Mouse (Mus musculus): ENCODE measurements around the gene Slc1a3. TPM values are rescaled to one million over a fixed set of nuclear protein-coding genes. Genes with fewer than 3 reads are reported as not detected.

The Slc1a3 gene
- total and polyA plus RNA-seq, 3 experiments = 0.16 TPM; not detected in 2

DNA sequence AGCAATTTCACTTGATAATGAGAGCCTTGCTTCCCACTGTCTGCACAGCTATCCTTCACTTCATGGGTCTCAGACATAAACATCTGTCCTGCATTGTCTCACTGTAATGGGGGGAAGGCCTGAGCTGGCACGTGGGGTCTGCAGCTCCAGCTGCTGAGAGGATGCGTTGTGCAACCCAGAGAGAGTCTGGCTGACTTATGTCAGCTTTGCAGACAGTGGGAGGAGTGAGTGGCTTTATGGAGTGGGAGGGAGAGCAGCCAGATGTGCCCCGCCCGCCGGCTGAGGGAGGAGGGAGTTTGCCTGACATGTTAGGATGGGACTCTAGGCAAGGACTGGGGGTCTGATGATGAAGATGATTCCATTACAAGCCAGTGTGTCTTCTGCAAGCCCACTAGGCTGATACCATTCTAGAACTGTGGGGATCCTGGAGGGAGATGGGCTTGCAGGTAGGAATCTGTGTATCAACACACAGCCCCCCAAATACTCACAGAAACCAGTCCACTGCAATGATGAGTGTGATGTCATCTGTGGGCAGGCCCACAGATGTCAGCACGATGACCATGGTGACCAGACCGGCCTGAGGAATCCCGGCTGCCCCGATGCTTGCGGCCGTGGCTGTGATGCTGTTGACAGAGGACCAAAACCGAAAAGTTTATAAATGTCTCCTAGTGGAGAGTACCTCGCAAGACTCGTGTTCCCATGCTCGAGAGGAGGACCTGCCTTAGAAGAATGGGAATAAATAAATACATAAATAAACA, 71.8 kb downstream of the Slc1a3 start:
- Histone ChIP-seq H3K27me3 (ENCODE audit: insufficient read depth, low read length) (peaks cover 12% of the 10 kb centered on the region), H3K9me3 (replicated peaks) (no peaks in the 10 kb centered on the region), H3K4me1 (ENCODE audit: insufficient read depth, low read depth, low read length) (no peaks in the 10 kb centered on the region), H3K4me3 (ENCODE audit: low read depth, low read length) (no peak overlapping the region), H3K36me3 (replicated peaks) (no peaks in the 10 kb centered on the region)
- TF ChIP-seq POLR2AphosphoS5 (IDR thresholded peaks at IDR 0.05; ENCODE audit: insufficient replicate concordance, low read depth, low read length) = no peak
- no peak for TF ChIP-seq GATA2 (IDR thresholded peaks at IDR 0.05; ENCODE audit: borderline replicate concordance, low read depth, low read length)
- TF ChIP-seq CTCF (IDR thresholded peaks at IDR 0.05; ENCODE audit: low read depth, low read length) = no peak
- no peak for TF ChIP-seq TAL1 (conservative IDR thresholded peaks at IDR 0.05; ENCODE audit: low read depth, low read length)
- TF ChIP-seq GATA1 (IDR thresholded peaks at IDR 0.05; ENCODE audit: borderline replicate concordance, low read length) = no peak
- ATAC-seq (ENCODE audit: extremely low read depth, insufficient number of reproducible peaks, low FRiP score, poor library complexity, severe bottlenecking) = no peak
- no peak for DNase-seq (ENCODE audit: low spot score)

DNA sequence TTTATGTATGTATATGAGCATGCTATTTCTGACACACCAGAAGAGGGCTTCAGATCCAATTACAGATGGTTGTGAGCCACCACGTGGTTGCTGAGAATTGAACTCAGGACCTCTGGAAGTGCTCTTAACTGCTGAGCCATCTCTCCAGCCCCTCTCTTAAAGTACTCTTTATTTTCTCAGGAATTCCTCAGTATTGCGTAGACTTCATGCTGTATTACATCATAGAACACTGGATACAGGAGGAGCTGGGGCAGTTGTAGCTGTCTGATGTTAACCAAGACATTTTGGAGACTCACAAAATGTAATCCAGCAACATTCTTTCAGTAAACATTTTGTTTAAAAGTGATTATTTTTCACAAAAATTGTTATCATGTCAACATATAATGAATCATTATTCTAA, 73.3 kb downstream of the Slc1a3 start:
- no peaks in the 10 kb centered on the region for H3K9me3 ChIP-seq (replicated peaks)
- DNase-seq (ENCODE audit: low spot score) = no peak
- ATAC-seq (ENCODE audit: extremely low read depth, insufficient number of reproducible peaks, low FRiP score, poor library complexity, severe bottlenecking) = no peak
- no peaks in the 10 kb centered on the region for H3K4me1 ChIP-seq (ENCODE audit: insufficient read depth, low read depth, low read length)
- H3K36me3 ChIP-seq (replicated peaks) = no peaks in the 10 kb centered on the region
- H3K27me3 ChIP-seq (ENCODE audit: insufficient read depth, low read length) = peaks cover 13% of the 10 kb centered on the region
- TF ChIP-seq GATA2 (IDR thresholded peaks at IDR 0.05; ENCODE audit: borderline replicate concordance, low read depth, low read length) (no peak), CTCF (IDR thresholded peaks at IDR 0.05; ENCODE audit: low read depth, low read length) (no peak), TAL1 (conservative IDR thresholded peaks at IDR 0.05; ENCODE audit: low read depth, low read length) (no peak), POLR2AphosphoS5 (IDR thresholded peaks at IDR 0.05; ENCODE audit: insufficient replicate concordance, low read depth, low read length) (no peak), GATA1 (IDR thresholded peaks at IDR 0.05; ENCODE audit: borderline replicate concordance, low read length) (no peak)
- H3K4me3 ChIP-seq (ENCODE audit: low read depth, low read length) = no peak overlapping the region

DNA sequence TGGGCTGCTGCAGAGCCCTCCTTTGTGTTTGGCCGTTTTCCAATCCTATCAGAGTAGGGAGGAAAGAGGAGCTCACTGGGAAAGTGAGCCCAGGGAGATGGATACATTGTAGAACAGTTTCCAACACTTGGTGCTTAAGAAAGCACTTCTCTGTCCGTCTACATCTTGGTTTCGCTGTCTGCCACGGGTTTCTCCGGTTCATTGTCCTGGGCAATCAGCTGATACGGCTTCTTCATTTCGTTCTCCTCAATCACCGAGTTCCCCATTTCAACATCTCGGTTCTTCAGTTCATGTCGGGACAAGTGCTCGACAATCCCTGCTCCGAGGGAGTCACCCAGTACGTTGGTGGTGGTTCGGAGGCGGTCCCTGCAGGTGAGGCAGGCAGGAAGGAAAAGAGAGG, 74.6 kb downstream of the Slc1a3 start:
- Histone ChIP-seq H3K4me3 (ENCODE audit: low read depth, low read length) (no peak overlapping the region), H3K27me3 (ENCODE audit: insufficient read depth, low read length) (peaks cover 11% of the 10 kb centered on the region), H3K9me3 (replicated peaks) (no peaks in the 10 kb centered on the region), H3K4me1 (ENCODE audit: insufficient read depth, low read depth, low read length) (no peaks in the 10 kb centered on the region), H3K36me3 (replicated peaks) (no peaks in the 10 kb centered on the region)
- no peak for TF ChIP-seq GATA2 (IDR thresholded peaks at IDR 0.05; ENCODE audit: borderline replicate concordance, low read depth, low read length)
- TF ChIP-seq TAL1 (conservative IDR thresholded peaks at IDR 0.05; ENCODE audit: low read depth, low read length) = no peak
- no peak for TF ChIP-seq CTCF (IDR thresholded peaks at IDR 0.05; ENCODE audit: low read depth, low read length)
- TF ChIP-seq GATA1 (IDR thresholded peaks at IDR 0.05; ENCODE audit: borderline replicate concordance, low read length) = no peak
- TF ChIP-seq POLR2AphosphoS5 (IDR thresholded peaks at IDR 0.05; ENCODE audit: insufficient replicate concordance, low read depth, low read length) = no peak
- ATAC-seq (ENCODE audit: extremely low read depth, insufficient number of reproducible peaks, low FRiP score, poor library complexity, severe bottlenecking) (no peak), DNase-seq (ENCODE audit: low spot score) (no peak)

DNA sequence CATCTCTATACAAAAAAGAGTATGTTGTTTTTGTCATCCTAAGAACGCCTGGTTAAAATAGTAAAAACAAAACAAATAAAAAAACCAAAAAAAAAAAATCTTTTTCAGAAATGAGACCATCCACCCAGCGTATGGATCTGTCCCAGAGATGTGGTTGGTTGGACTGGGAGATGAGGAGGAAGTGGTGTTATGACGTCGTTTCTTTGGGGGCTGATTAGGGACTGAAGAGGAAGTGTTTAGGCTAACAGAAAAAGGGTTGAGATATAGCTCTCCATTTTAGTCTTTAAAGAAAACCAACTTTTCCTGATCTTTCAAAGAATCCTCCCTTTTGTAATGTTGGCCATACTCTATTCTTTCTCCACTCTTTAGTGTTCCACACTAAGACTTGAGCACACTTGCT, 75.8 kb downstream of the Slc1a3 start:
- H3K36me3 ChIP-seq (replicated peaks) = no peaks in the 10 kb centered on the region
- no peak for ATAC-seq (ENCODE audit: extremely low read depth, insufficient number of reproducible peaks, low FRiP score, poor library complexity, severe bottlenecking)

DNA sequence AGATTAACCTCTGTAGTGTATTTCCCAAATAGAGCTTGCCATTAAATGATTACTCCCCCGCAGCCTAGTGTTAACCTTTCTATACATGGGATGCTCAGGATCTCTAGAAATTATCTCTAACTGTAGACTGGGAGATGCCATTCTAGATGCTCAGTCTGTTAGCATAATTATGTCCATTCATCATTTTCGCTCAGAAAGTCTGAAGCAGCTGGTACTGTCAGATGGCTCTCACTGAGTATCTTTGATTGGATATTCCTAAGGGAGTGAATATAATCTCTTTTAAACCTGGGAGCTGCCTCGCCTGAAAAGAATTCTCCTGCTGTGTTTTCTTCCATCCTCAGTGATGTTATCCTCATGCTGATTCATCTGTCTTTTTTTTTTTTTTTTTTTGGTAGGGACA, 76.2 kb downstream of the Slc1a3 start:
- Histone ChIP-seq H3K27me3 (ENCODE audit: insufficient read depth, low read length) (peaks cover 15% of the 10 kb centered on the region), H3K36me3 (replicated peaks) (no peaks in the 10 kb centered on the region), H3K9me3 (replicated peaks) (no peaks in the 10 kb centered on the region), H3K4me3 (ENCODE audit: low read depth, low read length) (no peak overlapping the region), H3K4me1 (ENCODE audit: insufficient read depth, low read depth, low read length) (no peaks in the 10 kb centered on the region)
- TF ChIP-seq POLR2AphosphoS5 (IDR thresholded peaks at IDR 0.05; ENCODE audit: insufficient replicate concordance, low read depth, low read length) = no peak
- no peak for TF ChIP-seq TAL1 (conservative IDR thresholded peaks at IDR 0.05; ENCODE audit: low read depth, low read length)
- no peak for TF ChIP-seq GATA2 (IDR thresholded peaks at IDR 0.05; ENCODE audit: borderline replicate concordance, low read depth, low read length)
- TF ChIP-seq GATA1 (IDR thresholded peaks at IDR 0.05; ENCODE audit: borderline replicate concordance, low read length) = no peak
- TF ChIP-seq CTCF (IDR thresholded peaks at IDR 0.05; ENCODE audit: low read depth, low read length) = no peak
- DNase-seq (ENCODE audit: low spot score) (no peak), ATAC-seq (ENCODE audit: extremely low read depth, insufficient number of reproducible peaks, low FRiP score, poor library complexity, severe bottlenecking) (no peak)

More for the DNA sequence above, 75.8 kb downstream of the Slc1a3 start:
- Histone ChIP-seq H3K9me3 (replicated peaks) (no peaks in the 10 kb centered on the region), H3K27me3 (ENCODE audit: insufficient read depth, low read length) (peaks cover 11% of the 10 kb centered on the region), H3K4me3 (ENCODE audit: low read depth, low read length) (no peak overlapping the region), H3K4me1 (ENCODE audit: insufficient read depth, low read depth, low read length) (no peaks in the 10 kb centered on the region)
- TF ChIP-seq GATA2 (IDR thresholded peaks at IDR 0.05; ENCODE audit: borderline replicate concordance, low read depth, low read length) (no peak), CTCF (IDR thresholded peaks at IDR 0.05; ENCODE audit: low read depth, low read length) (no peak), TAL1 (conservative IDR thresholded peaks at IDR 0.05; ENCODE audit: low read depth, low read length) (no peak), GATA1 (IDR thresholded peaks at IDR 0.05; ENCODE audit: borderline replicate concordance, low read length) (no peak), POLR2AphosphoS5 (IDR thresholded peaks at IDR 0.05; ENCODE audit: insufficient replicate concordance, low read depth, low read length) (no peak)
- no peak for DNase-seq (ENCODE audit: low spot score)

DNA sequence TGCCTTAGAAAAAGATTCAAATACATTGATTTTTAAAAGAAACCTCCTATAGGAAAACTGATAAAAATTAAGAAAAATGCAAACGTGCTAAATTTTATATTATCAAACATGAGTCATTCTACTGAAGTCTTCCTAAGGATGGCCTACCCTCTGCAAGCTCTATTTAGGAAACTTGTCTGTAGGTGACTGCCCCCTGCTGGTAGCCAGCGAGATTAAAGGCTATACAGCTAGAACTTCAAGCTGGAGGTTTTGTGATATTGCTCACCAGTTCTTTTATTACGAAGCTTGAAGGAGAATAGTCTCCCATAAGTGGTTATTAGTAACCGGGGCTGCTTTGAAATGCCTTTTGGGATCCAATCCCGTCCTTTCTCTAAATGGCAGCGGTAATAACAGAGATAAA, 77.2 kb downstream of the Slc1a3 start:
- Histone ChIP-seq H3K36me3 (replicated peaks) (no peaks in the 10 kb centered on the region), H3K9me3 (replicated peaks) (no peaks in the 10 kb centered on the region), H3K4me1 (ENCODE audit: insufficient read depth, low read depth, low read length) (no peaks in the 10 kb centered on the region), H3K27me3 (ENCODE audit: insufficient read depth, low read length) (peaks cover 13% of the 10 kb centered on the region), H3K4me3 (ENCODE audit: low read depth, low read length) (no peak overlapping the region)
- no peak for ATAC-seq (ENCODE audit: extremely low read depth, insufficient number of reproducible peaks, low FRiP score, poor library complexity, severe bottlenecking)
- no peak for TF ChIP-seq TAL1 (conservative IDR thresholded peaks at IDR 0.05; ENCODE audit: low read depth, low read length)
- no peak for TF ChIP-seq GATA2 (IDR thresholded peaks at IDR 0.05; ENCODE audit: borderline replicate concordance, low read depth, low read length)
- no peak for TF ChIP-seq GATA1 (IDR thresholded peaks at IDR 0.05; ENCODE audit: borderline replicate concordance, low read length)
- peak; percentile 39; the same call in 1 of the 2 replicates for TF ChIP-seq CTCF (IDR thresholded peaks at IDR 0.05; ENCODE audit: low read depth, low read length)
- no peak for TF ChIP-seq POLR2AphosphoS5 (IDR thresholded peaks at IDR 0.05; ENCODE audit: insufficient replicate concordance, low read depth, low read length)
- peak; percentile 4 for DNase-seq (ENCODE audit: low spot score)

Measured in G1E (cell line).